Mouse (Mus musculus) lung, embryonic 14.5 days (tissue): ENCODE results near the gene Elavl2. TPM values are rescaled to one million over a fixed set of nuclear protein-coding genes. Genes with fewer than 3 reads are reported as not detected.
A peak's percentile ranks its signal among the peaks of the same experiment; 100 is the strongest.
"Not testable (repeated sequence)": the region's sequence is repeated elsewhere in the genome, so short reads cannot be mapped to it uniquely, and the experiment has no call there.

Experiments
- ATAC-seq: fragments of 200-750 bp; cut with Nextera tagmentation; 2 replicates; pipeline ENCODE4 v1.8.0; 2017; ENCODE audit warnings: mild to moderate bottlenecking, moderate TSS enrichment, moderate library complexity; ENCODE audit not compliant: insufficient read depth
- DNase-seq: peaks from one replicate; pipeline ENCODE4 v3.0.0-alpha.2; 2015
- H3K27ac ChIP-seq: fragments of 300-500 bp; sonication (generic); 2 replicates; pipeline ENCODE4 v1.5.1; 2014; ENCODE audit warnings: low read depth, mild to moderate bottlenecking, moderate library complexity
- H3K27me3 ChIP-seq: fragments of 300-500 bp; sonication (generic); 2 replicates; pipeline ENCODE4 v1.6.1; 2014; ENCODE audit warnings: low read length, control low read depth; ENCODE audit not compliant: insufficient read depth
- H3K36me3 ChIP-seq: fragments of 300-500 bp; sonication (generic); 2 replicates; pipeline ENCODE4 v1.6.1; 2014; ENCODE audit warnings: control low read depth; ENCODE audit not compliant: insufficient read depth
- H3K4me1 ChIP-seq: fragments of 300-500 bp; sonication (generic); 2 replicates; pipeline ENCODE4 v1.6.1; 2014; ENCODE audit warnings: antibody characterized with exemption, control low read depth; ENCODE audit not compliant: insufficient read depth
- H3K4me2 ChIP-seq: fragments of 300-500 bp; sonication (generic); 2 replicates; pipeline ENCODE4 v1.6.1; 2014; ENCODE audit warnings: mild to moderate bottlenecking
- H3K4me3 ChIP-seq: fragments of 300-500 bp; sonication (generic); 2 replicates; pipeline ENCODE4 v1.5.1; 2014; ENCODE audit warnings: low read depth, low read length
- H3K9ac ChIP-seq: fragments of 300-500 bp; sonication (generic); 2 replicates; pipeline ENCODE4 v1.6.1; 2014
- H3K9me3 ChIP-seq: fragments of 300-500 bp; sonication (generic); 2 replicates; pipeline ENCODE4 v1.6.1; 2016; ENCODE audit warnings: low read depth, low read length, control low read depth
- CTCF ChIP-seq: IDR thresholded peaks from 2 replicates; pipeline ENCODE4 v1.5.1; 2016; ENCODE audit warnings: antibody characterized with exemption, low read depth
- WGBS: fragments of 180-500 bp; shearing (Covaris S2); extraction: QIAGEN DNeasy Blood & Tissue Kit; methylation state at CpG from one replicate; pipeline ENCODE4 v1.1.7; 2014; 5-methylcytosine and 5-hydroxymethylcytosine counted together
- polyA plus RNA-seq: library from polyadenylated mRNA; unstranded; fragments of >200 nt; fragmentation: Nextera tagmentation; extraction: Ambion mirVana; gene quantifications from 2 replicates; pipeline ENCODE4 v1.2.1, GENCODE M21; 2014

The Elavl2 gene
- polyA plus RNA-seq, 1 experiment from 2014 or later: 4.3 TPM

DNA sequence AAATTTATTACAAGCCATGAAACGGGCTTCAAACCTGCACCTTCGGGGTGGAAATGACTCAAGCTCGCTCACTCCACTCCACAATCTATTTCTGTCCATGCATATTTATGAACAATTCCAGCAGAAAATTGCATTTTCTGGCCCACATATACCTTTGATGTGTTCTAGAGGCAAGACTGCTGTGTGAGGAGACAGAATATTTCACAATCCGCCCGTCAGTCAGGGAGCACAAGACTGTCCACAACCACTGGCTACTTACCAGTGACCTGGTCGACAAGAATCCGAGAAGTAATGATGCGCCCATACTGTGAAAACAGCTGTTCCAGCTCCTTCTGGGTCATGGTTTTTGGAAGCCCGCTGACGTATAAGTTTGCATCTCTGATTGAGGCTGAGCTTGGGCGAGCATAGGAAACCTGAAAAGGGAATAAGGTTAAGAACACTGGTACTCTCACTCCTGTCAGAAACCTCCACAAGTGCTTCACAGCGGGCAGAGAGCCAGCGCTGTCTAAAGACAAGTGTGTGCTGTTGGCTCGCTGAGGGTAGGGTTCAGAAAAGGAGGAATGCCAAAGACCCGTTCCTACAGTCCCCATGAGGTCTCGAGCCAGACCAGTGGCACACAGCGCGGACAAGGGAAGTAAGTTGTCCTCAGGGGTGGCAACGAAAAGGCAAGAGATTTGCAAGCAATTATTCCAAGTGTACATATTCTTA, 136.7 kb downstream of the Elavl2 start:
- Histone ChIP-seq H3K4me3 (no peak overlapping the region), H3K4me2 (no peak overlapping the region), H3K27ac (no peak overlapping the region), H3K36me3 (no peaks in the 10 kb centered on the region), H3K9me3 (no peaks in the 10 kb centered on the region), H3K9ac (no peak overlapping the region), H3K27me3 (no peaks in the 10 kb centered on the region), H3K4me1 (no peaks in the 10 kb centered on the region)
- ATAC-seq: peak; percentile 31; the same call in 1 of the 2 replicates
- DNase-seq: peak; percentile 2
- no peak for TF ChIP-seq CTCF
- 73% methylated on average over 19 of the region's 19 CpGs for WGBS

DNA sequence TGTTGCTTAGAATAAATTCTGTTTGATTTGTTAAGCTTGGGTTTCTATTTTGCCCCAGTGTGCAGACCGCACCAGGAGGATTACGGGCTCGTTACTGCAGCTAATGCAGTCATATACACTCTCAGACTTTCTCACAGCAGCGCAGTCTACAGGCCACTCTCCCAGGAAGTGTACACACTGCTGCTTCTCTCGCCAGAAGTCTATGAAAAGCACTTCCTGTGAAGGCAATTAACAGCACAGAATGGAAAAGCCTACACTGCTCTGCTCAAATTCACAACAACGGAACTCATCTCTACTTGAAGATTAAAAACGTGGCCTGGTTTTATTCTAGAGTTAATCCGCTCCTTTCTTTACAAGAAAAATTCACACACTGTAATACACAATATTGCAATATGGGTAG, 137.7 kb downstream of the Elavl2 start:
- Histone ChIP-seq H3K4me2 (no peak overlapping the region), H3K9me3 (no peaks in the 10 kb centered on the region), H3K36me3 (no peaks in the 10 kb centered on the region), H3K4me3 (no peak overlapping the region), H3K27ac (no peak overlapping the region), H3K9ac (no peak overlapping the region), H3K4me1 (no peaks in the 10 kb centered on the region), H3K27me3 (no peaks in the 10 kb centered on the region)
- ATAC-seq (no peak), DNase-seq (no peak)
- TF ChIP-seq CTCF: no peak
- 83% methylated on average over 8 of the region's 8 CpGs for WGBS

- H3K4me1 ChIP-seq: no peaks in the 10 kb centered on the region
- H3K36me3 ChIP-seq: no peaks in the 10 kb centered on the region
- no peak for TF ChIP-seq CTCF
- no peaks in the 10 kb centered on the region for H3K27me3 ChIP-seq
- H3K9ac ChIP-seq: no peak overlapping the region
- ATAC-seq (no peak), DNase-seq (no peak)
- H3K4me2 ChIP-seq: no peak overlapping the region
- H3K27ac ChIP-seq: no peak overlapping the region
- H3K9me3 ChIP-seq: no peaks in the 10 kb centered on the region
- no peak overlapping the region for H3K4me3 ChIP-seq
- WGBS: 87% methylated on average over 4 of the region's 4 CpGs
Measured at GRCm38 (mm10) chr4:91260622-91261021, 140.0 kb downstream of the Elavl2 start.

GRCm38 (mm10) chr4:91248650-91249049, 151.9 kb downstream of the Elavl2 start:
- H3K4me1 ChIP-seq: no peaks in the 10 kb centered on the region
- no peaks in the 10 kb centered on the region for H3K27me3 ChIP-seq
- H3K9me3 ChIP-seq: no peaks in the 10 kb centered on the region
- 75% methylated on average over 1 of the region's 1 CpGs for WGBS
- H3K4me3 ChIP-seq: no peak overlapping the region
- DNase-seq (no peak), ATAC-seq (no peak)
- H3K9ac ChIP-seq: no peak overlapping the region
- H3K4me2 ChIP-seq: no peak overlapping the region
- no peak for TF ChIP-seq CTCF
- no peak overlapping the region for H3K27ac ChIP-seq
- no peaks in the 10 kb centered on the region for H3K36me3 ChIP-seq

DNA sequence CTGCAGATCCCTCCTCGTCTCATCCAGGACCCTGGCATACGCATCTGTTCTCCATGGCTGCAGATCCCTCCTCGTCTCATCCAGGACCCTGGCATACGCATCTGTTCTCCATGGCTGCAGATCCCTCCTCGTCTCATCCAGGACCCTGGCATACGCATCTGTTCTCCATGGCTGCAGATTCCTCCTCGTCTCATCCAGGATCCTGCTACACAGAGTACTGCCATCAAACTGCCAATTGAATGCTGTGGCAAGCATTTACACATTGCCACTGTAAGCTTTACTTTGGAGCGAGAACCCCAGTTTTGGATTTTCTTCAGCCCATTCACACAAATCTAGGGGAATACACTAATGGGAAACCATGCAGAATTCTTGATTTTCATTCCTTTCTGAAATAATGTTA, 155.4 kb downstream of the Elavl2 start:
- H3K27me3 ChIP-seq, H3K36me3 ChIP-seq, DNase-seq, ATAC-seq, H3K27ac ChIP-seq, H3K4me2 ChIP-seq, H3K9ac ChIP-seq, H3K9me3 ChIP-seq, H3K4me3 ChIP-seq, H3K4me1 ChIP-seq: not testable (repeated sequence)
- WGBS: 84% methylated on average over 4 of the region's 8 CpGs

DNA sequence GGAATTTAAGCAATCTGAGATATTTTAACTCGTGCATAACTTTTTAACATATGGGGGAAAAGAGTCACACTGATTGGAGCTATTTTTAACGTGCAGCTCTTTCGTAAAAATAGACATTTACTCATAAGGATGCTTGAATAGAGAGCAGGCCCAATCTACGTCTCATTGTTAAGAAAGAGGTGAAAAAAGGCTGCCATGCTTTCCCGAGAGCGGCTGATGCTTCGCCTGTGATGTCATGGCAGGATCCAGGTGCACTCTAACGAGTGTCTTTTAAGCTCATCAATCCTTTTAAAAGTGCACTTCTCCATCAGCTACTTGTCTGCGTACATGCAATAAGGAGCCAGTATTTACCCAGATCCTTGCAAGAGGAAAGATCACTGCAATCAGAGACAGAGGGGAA, 156.0 kb downstream of the Elavl2 start:
- Histone ChIP-seq H3K4me2 (no peak overlapping the region), H3K27ac (no peak overlapping the region), H3K9me3 (no peaks in the 10 kb centered on the region), H3K4me1 (no peaks in the 10 kb centered on the region), H3K36me3 (no peaks in the 10 kb centered on the region), H3K4me3 (no peak overlapping the region), H3K9ac (no peak overlapping the region), H3K27me3 (no peaks in the 10 kb centered on the region)
- DNase-seq (no peak), ATAC-seq (no peak)
- 57% methylated on average over 9 of the region's 9 CpGs for WGBS
- TF ChIP-seq CTCF: no peak

- Histone ChIP-seq H3K36me3 (no peaks in the 10 kb centered on the region), H3K27me3 (no peaks in the 10 kb centered on the region), H3K9me3 (no peaks in the 10 kb centered on the region), H3K4me1 (no peaks in the 10 kb centered on the region), H3K4me3 (no peak overlapping the region), H3K9ac (no peak overlapping the region), H3K4me2 (no peak overlapping the region), H3K27ac (no peak overlapping the region)
- DNase-seq (no peak), ATAC-seq (no peak)
- 85% methylated on average over 4 of the region's 4 CpGs for WGBS
- TF ChIP-seq CTCF: no peak
Measured at GRCm38 (mm10) chr4:91243896-91244295, 156.7 kb downstream of the Elavl2 start.
